29 mouse cellular contexts compared by ENCODE assay signal in the genomic region with DNA sequence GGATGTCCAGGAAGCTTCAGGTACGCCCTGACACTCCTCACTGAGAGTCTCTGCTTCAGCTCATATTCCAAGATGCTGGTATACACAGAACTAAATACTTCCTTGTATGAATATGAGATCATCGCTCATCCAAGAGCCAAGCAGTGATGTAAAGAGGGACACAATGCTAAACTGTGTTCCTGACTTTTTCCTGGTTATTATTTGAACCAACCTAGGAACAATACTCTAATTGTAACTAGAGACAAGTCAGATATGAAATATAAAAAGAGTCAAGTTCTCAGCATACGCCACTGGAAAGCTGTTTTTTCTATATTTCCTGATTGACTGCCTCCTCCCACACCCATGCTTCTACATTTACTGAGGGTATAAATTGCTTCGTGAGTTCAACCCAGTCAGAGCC. TPM values are rescaled to one million over a fixed set of nuclear protein-coding genes. Genes with fewer than 3 reads are reported as not detected.
DNase-seq lines count a peak whose midpoint lies in the region; ATAC-seq and TF ChIP-seq lines count a peak whose summit lies in the region.
"Had no signal": no experiment of that assay in that cellular context is flagged by ENCODE, and none has a peak within 500 bp of the region (broad histone marks: within the 10 kb centered on the region; RNA-seq: fewer than 3 reads in every experiment).

A gene (plus strand): TSS at position 301 of the 400 bp plus-strand sequence.

- 65% methylated on average over 4 of the region's 4 CpGs for WGBS in embryonic facial prominence, embryonic 14.5 days
- 78% methylated on average over 4 of the region's 4 CpGs for WGBS in embryonic facial prominence, embryonic 10.5 days
- 54% methylated on average over 4 of the region's 4 CpGs for WGBS in thymus, adult 2 months
- 58% methylated on average over 4 of the region's 4 CpGs for WGBS in liver, embryonic 12.5 days (ENCODE audit: insufficient replicate concordance)

- no peak for ATAC-seq in embryonic facial prominence, embryonic 14.5 days (ENCODE audit: low read depth)
- no peak for ATAC-seq in liver, embryonic 12.5 days
- ATAC-seq: activated CD4-positive, CD25-positive, alpha-beta regulatory T cell, adult 4 months; CD4-positive, CD25-positive, alpha-beta regulatory T cell, adult 4 months; forebrain, embryonic 13.5 days; forebrain, embryonic 15.5 days; forebrain, postnatal 0 days; Patski had no signal

- no peak within 1 kb of the TSS for H3K4me2 ChIP-seq in embryonic facial prominence, embryonic 14.5 days (ENCODE audit: low read depth, low read length)
- H3K4me2 ChIP-seq in liver, embryonic 12.5 days = no peak within 1 kb of the TSS
- H3K4me2 ChIP-seq: embryonic facial prominence, embryonic 12.5 days; forebrain, embryonic 13.5 days; forebrain, embryonic 15.5 days had no signal

- TF ChIP-seq POLR2A in thymus, adult 2 months (IDR thresholded peaks at IDR 0.05; ENCODE audit: control insufficient read depth, extremely low read depth, insufficient read depth, low read length, poor library complexity) = no peak

- no peaks in the 10 kb centered on the region for H3K36me3 ChIP-seq in embryonic facial prominence, embryonic 14.5 days (ENCODE audit: control insufficient read depth, insufficient read depth, low read length)
- no peaks in the 10 kb centered on the region for H3K36me3 ChIP-seq in embryonic facial prominence, embryonic 10.5 days (replicated peaks)
- no peaks in the 10 kb centered on the region for H3K36me3 ChIP-seq in thymus, adult 2 months (ENCODE audit: control insufficient read depth, insufficient read depth, low read length)
- no peaks in the 10 kb centered on the region for H3K36me3 ChIP-seq in liver, embryonic 12.5 days
- H3K36me3 ChIP-seq: embryonic facial prominence, embryonic 12.5 days; forebrain, embryonic 15.5 days; G1E had no signal

- H3K4me3 ChIP-seq in embryonic facial prominence, embryonic 14.5 days (ENCODE audit: low read depth, low read length) = no peak within 1 kb of the TSS
- H3K4me3 ChIP-seq in embryonic facial prominence, embryonic 10.5 days = no peak within 1 kb of the TSS
- H3K4me3 ChIP-seq in thymus, adult 2 months (ENCODE audit: control insufficient read depth, insufficient read depth, low read length) = no peak within 1 kb of the TSS
- no peak within 1 kb of the TSS for H3K4me3 ChIP-seq in liver, embryonic 12.5 days
- H3K4me3 ChIP-seq: embryonic facial prominence, embryonic 12.5 days; forebrain, embryonic 13.5 days; forebrain, embryonic 15.5 days had no signal

- no peak within 1 kb of the TSS for H3K27ac ChIP-seq in embryonic facial prominence, embryonic 14.5 days (replicated peaks; ENCODE audit: low read depth, low read length)
- H3K27ac ChIP-seq in embryonic facial prominence, embryonic 10.5 days (replicated peaks) = no peak within 1 kb of the TSS
- H3K27ac ChIP-seq in thymus, adult 2 months (ENCODE audit: control insufficient read depth, insufficient read depth, low read length) = no peak within 1 kb of the TSS
- H3K27ac ChIP-seq in liver, embryonic 12.5 days = no peak within 1 kb of the TSS
- H3K27ac ChIP-seq: embryonic facial prominence, embryonic 12.5 days; forebrain, embryonic 13.5 days; forebrain, embryonic 15.5 days had no signal

- H3K27me3 ChIP-seq in embryonic facial prominence, embryonic 14.5 days (replicated peaks; ENCODE audit: control insufficient read depth, insufficient read depth, low read length) = no peaks in the 10 kb centered on the region
- H3K27me3 ChIP-seq in embryonic facial prominence, embryonic 10.5 days (replicated peaks; ENCODE audit: low read depth, poor library complexity, severe bottlenecking) = no peaks in the 10 kb centered on the region
- H3K27me3 ChIP-seq in thymus, adult 2 months (ENCODE audit: control insufficient read depth, insufficient read depth, low read length) = no peaks in the 10 kb centered on the region
- no peaks in the 10 kb centered on the region for H3K27me3 ChIP-seq in liver, embryonic 12.5 days (replicated peaks)
- H3K27me3 ChIP-seq: CH12.LX; embryonic facial prominence, embryonic 12.5 days; forebrain, embryonic 13.5 days; forebrain, embryonic 15.5 days; Patski had no signal

- no peak within 1 kb of the TSS for H3K9ac ChIP-seq in embryonic facial prominence, embryonic 14.5 days (ENCODE audit: low read depth, low read length)
- no peak within 1 kb of the TSS for H3K9ac ChIP-seq in liver, embryonic 12.5 days
- H3K9ac ChIP-seq: embryonic facial prominence, embryonic 12.5 days; forebrain, embryonic 13.5 days; forebrain, embryonic 15.5 days; forebrain, postnatal 0 days had no signal

- no peak for TF ChIP-seq CTCF in thymus, adult 2 months (IDR thresholded peaks at IDR 0.05; ENCODE audit: borderline replicate concordance, control insufficient read depth, extremely low read depth, insufficient read depth, low read length, poor library complexity)

- no peak for DNase-seq in embryonic facial prominence, embryonic 14.5 days (ENCODE audit: low spot score)
- no peak for DNase-seq in embryonic facial prominence, embryonic 10.5 days (ENCODE audit: low spot score)
- DNase-seq in thymus, adult 2 months = no peak
- DNase-seq in thymus, postnatal 36 days = no peak
- DNase-seq in brain, adult 2 months (ENCODE audit: low read depth, low spot score) = peak; percentile 46
- DNase-seq in telencephalon, adult 2 months (ENCODE audit: low read depth, low spot score) = peak; percentile 16
- DNase-seq: adrenal gland, adult 8-10 months; adrenal gland, postnatal 14 days; adrenal gland, postnatal 36 days; B cell, adult 2 months; cerebellum, adult 11 months; cerebellum, adult 18-20 months; cerebellum, adult 8-10 months; cerebellum, adult 9-11 months; cerebellum, postnatal 14 days; cerebellum, postnatal 36 days; embryo, embryonic 11 days; forebrain, postnatal 0 days had no signal

- no peaks in the 10 kb centered on the region for H3K9me3 ChIP-seq in embryonic facial prominence, embryonic 14.5 days (ENCODE audit: control insufficient read depth, low read length)
- H3K9me3 ChIP-seq in embryonic facial prominence, embryonic 10.5 days = no peaks in the 10 kb centered on the region
- H3K9me3 ChIP-seq in liver, embryonic 12.5 days (replicated peaks) = no peaks in the 10 kb centered on the region
- H3K9me3 ChIP-seq: embryonic facial prominence, embryonic 12.5 days; forebrain, embryonic 13.5 days; forebrain, embryonic 15.5 days; G1E had no signal

- H3K4me1 ChIP-seq in embryonic facial prominence, embryonic 14.5 days (ENCODE audit: control insufficient read depth, insufficient read depth, low read length) = no peaks in the 10 kb centered on the region
- no peaks in the 10 kb centered on the region for H3K4me1 ChIP-seq in embryonic facial prominence, embryonic 10.5 days
- H3K4me1 ChIP-seq in thymus, adult 2 months (replicated peaks; ENCODE audit: control insufficient read depth, insufficient read depth, low read length) = no peaks in the 10 kb centered on the region
- H3K4me1 ChIP-seq in liver, embryonic 12.5 days = no peaks in the 10 kb centered on the region
- H3K4me1 ChIP-seq: embryonic facial prominence, embryonic 12.5 days; forebrain, embryonic 13.5 days; forebrain, embryonic 15.5 days had no signal

RNA-seq across cellular contexts. Expression of the gene that starts here (rescaled TPM):
- 9.5 and 19.0 TPM in 2 replicates for polyA plus RNA-seq in embryonic facial prominence, embryonic 14.5 days (2014; fragmentation: Nextera tagmentation; extraction: Ambion mirVana)
- not detected in 2 replicates for polyA plus RNA-seq in embryonic facial prominence, embryonic 10.5 days (2016; fragmentation: Nextera tagmentation; extraction: Ambion mirVana)
- 48.6 and 72.8 TPM in 2 replicates for polyA plus RNA-seq in thymus, adult 2 months (2012; rRNA removed)
- not detected in 2 replicates for polyA plus RNA-seq in liver, embryonic 12.5 days (2016; fragmentation: Nextera tagmentation; extraction: Ambion mirVana)
- polyA plus RNA-seq: activated CD4-positive, CD25-positive, alpha-beta regulatory T cell, adult 4 months; brain, embryonic 14.5 days; CD4-positive, CD25-positive, alpha-beta regulatory T cell, adult 4 months; embryonic facial prominence, embryonic 12.5 days; forebrain, embryonic 11.5 days; forebrain, embryonic 13.5 days; forebrain, embryonic 15.5 days; G1E; Patski had no signal

Comparison
In these comparisons a context has a peak if more than half of its experiments do, and no peak if none do; other contexts are left out.
1. RNA of the gene that starts here (polyA plus RNA-seq): 48.6 to 72.8 TPM in thymus, adult 2 months and 9.5 to 19.0 TPM in embryonic facial prominence, embryonic 14.5 days; not detected in embryonic facial prominence, embryonic 10.5 days and not detected in liver, embryonic 12.5 days; every median in the first group is over 10 times any median in the second.
2. DNase-seq: peak in brain, adult 2 months (single experiment) and telencephalon, adult 2 months (single experiment); none in embryonic facial prominence, embryonic 14.5 days (single experiment), embryonic facial prominence, embryonic 10.5 days (single experiment), thymus, adult 2 months (single experiment) and thymus, postnatal 36 days (0 of 2).